Mouse (Mus musculus): ENCODE measurements at regions not wholly inside any gene's neighbourhood (a gene's known extent, or its start where the extent isn't known, plus 50 kb on each side); places are given as distances from the start of the nearest gene placed in this dataset.

DNA sequence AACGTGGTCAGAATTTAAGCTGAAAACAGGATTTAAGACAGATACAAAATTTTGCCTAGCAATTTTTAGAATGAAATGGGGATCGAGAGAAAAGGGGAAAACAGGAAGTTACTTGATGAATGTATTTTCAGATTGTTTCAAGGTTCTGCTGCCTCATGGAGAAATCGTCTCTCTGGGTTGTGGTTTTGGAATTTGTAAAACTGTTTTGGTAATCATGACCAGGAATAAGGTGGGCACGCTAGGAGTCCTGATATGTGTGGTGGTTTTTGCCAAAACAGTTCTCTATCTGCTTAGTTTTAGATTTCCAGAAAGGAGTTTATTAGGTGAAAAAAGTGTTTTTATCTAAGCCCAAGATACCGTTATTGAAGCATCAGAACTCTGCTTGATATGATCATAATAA lies 1716.9 kb upstream of the Gm7489 start:
- WGBS = 38% methylated on average over 5 of the region's 5 CpGs
- H3K27me3 ChIP-seq (ENCODE audit: control insufficient read depth, insufficient read depth, low read length) = no peaks in the 10 kb centered on the region
- H3K4me1 ChIP-seq (replicated peaks; ENCODE audit: control insufficient read depth, insufficient read depth, low read length) = no peaks in the 10 kb centered on the region
- no peak overlapping the region for H3K4me3 ChIP-seq (ENCODE audit: control insufficient read depth, insufficient read depth, low read length)
- no peak overlapping the region for H3K27ac ChIP-seq (ENCODE audit: control insufficient read depth, insufficient read depth, low read length)
- no peak for DNase-seq
- no peaks in the 10 kb centered on the region for H3K36me3 ChIP-seq (ENCODE audit: control insufficient read depth, insufficient read depth, low read length)
- TF ChIP-seq CTCF (IDR thresholded peaks at IDR 0.05; ENCODE audit: borderline replicate concordance, control insufficient read depth, extremely low read depth, insufficient read depth, low read length, poor library complexity) (no peak), POLR2A (IDR thresholded peaks at IDR 0.05; ENCODE audit: control insufficient read depth, extremely low read depth, insufficient read depth, low read length, poor library complexity) (no peak)

DNA sequence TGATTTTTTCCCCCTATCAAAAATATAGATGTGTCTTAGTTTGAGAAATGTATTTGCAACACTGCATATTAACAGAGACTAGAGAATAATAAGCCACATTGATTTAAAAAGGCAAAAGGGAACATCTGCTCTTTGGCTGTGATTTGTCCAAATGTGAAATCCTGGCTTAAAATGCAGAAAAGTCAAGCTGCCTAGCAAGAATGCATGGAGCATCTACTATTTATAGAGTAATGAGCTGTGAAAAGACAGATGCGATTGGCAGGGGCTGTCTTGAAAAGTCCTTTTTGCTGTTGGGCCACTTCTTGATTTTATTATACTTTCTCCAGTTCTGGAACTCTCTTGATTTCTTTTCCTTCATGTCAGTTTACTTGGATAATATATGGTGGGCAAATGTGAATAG lies 1707.8 kb upstream of the Gm7489 start:
- Histone ChIP-seq H3K4me1 (replicated peaks; ENCODE audit: control insufficient read depth, insufficient read depth, low read length) (no peaks in the 10 kb centered on the region), H3K4me3 (ENCODE audit: control insufficient read depth, insufficient read depth, low read length) (no peak overlapping the region), H3K27ac (ENCODE audit: control insufficient read depth, insufficient read depth, low read length) (no peak overlapping the region), H3K27me3 (ENCODE audit: control insufficient read depth, insufficient read depth, low read length) (no peaks in the 10 kb centered on the region), H3K36me3 (ENCODE audit: control insufficient read depth, insufficient read depth, low read length) (no peaks in the 10 kb centered on the region)
- DNase-seq = no peak
- TF ChIP-seq POLR2A (IDR thresholded peaks at IDR 0.05; ENCODE audit: control insufficient read depth, extremely low read depth, insufficient read depth, low read length, poor library complexity) (no peak), CTCF (IDR thresholded peaks at IDR 0.05; ENCODE audit: borderline replicate concordance, control insufficient read depth, extremely low read depth, insufficient read depth, low read length, poor library complexity) (no peak)
- 96% methylated on average over 1 of the region's 1 CpGs for WGBS

DNA sequence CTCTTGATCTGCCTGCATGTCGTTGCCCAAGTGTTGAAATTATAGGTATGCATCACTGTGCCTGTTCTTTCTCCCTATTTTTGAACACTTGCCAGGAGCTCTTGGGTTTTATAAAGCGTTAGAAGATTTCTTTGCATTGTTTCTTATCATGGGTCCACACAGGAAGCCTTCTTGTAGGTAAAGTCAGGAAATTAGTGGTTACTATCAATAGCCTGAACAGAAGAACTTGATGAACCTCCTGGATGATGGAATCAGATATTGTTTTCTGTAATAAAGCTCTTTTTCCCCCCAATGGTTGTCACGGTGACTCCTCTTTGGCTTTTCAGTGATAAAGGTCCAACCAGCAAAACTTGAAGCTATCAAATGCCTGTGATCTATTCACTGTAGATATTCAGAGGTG lies 1706.0 kb upstream of the Gm7489 start:
- no peak overlapping the region for H3K27ac ChIP-seq (ENCODE audit: control insufficient read depth, insufficient read depth, low read length)
- DNase-seq = no peak
- 56% methylated on average over 3 of the region's 3 CpGs for WGBS
- no peaks in the 10 kb centered on the region for H3K4me1 ChIP-seq (replicated peaks; ENCODE audit: control insufficient read depth, insufficient read depth, low read length)
- TF ChIP-seq POLR2A (IDR thresholded peaks at IDR 0.05; ENCODE audit: control insufficient read depth, extremely low read depth, insufficient read depth, low read length, poor library complexity) (no peak), CTCF (IDR thresholded peaks at IDR 0.05; ENCODE audit: borderline replicate concordance, control insufficient read depth, extremely low read depth, insufficient read depth, low read length, poor library complexity) (no peak)
- H3K27me3 ChIP-seq (ENCODE audit: control insufficient read depth, insufficient read depth, low read length) = no peaks in the 10 kb centered on the region
- H3K36me3 ChIP-seq (ENCODE audit: control insufficient read depth, insufficient read depth, low read length) = no peaks in the 10 kb centered on the region
- H3K4me3 ChIP-seq (ENCODE audit: control insufficient read depth, insufficient read depth, low read length) = no peak overlapping the region

DNA sequence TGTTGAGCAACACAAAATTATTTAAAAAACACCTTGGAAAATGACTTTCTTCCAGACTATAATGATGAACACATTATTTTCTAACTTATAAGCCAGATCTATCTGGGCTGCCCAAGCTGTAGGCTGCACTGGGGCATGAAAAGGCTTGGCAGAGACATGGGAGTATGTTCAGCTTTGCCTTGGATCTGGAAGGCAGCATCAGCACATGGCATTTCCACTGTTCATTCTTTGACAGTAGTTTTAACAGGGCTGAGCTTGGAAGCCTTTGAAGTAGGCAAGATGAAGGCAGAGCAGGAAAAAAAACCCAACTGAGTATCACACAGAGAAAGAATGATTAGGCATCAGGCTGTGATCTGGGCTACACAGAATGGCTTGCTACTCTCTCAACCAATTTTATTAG lies 1705.3 kb upstream of the Gm7489 start:
- DNase-seq = no peak
- Histone ChIP-seq H3K4me3 (ENCODE audit: control insufficient read depth, insufficient read depth, low read length) (no peak overlapping the region), H3K36me3 (ENCODE audit: control insufficient read depth, insufficient read depth, low read length) (no peaks in the 10 kb centered on the region), H3K4me1 (replicated peaks; ENCODE audit: control insufficient read depth, insufficient read depth, low read length) (no peaks in the 10 kb centered on the region), H3K27me3 (ENCODE audit: control insufficient read depth, insufficient read depth, low read length) (no peaks in the 10 kb centered on the region), H3K27ac (ENCODE audit: control insufficient read depth, insufficient read depth, low read length) (no peak overlapping the region)
- TF ChIP-seq POLR2A (IDR thresholded peaks at IDR 0.05; ENCODE audit: control insufficient read depth, extremely low read depth, insufficient read depth, low read length, poor library complexity) = no peak
- TF ChIP-seq CTCF (IDR thresholded peaks at IDR 0.05; ENCODE audit: borderline replicate concordance, control insufficient read depth, extremely low read depth, insufficient read depth, low read length, poor library complexity) = no peak

DNA sequence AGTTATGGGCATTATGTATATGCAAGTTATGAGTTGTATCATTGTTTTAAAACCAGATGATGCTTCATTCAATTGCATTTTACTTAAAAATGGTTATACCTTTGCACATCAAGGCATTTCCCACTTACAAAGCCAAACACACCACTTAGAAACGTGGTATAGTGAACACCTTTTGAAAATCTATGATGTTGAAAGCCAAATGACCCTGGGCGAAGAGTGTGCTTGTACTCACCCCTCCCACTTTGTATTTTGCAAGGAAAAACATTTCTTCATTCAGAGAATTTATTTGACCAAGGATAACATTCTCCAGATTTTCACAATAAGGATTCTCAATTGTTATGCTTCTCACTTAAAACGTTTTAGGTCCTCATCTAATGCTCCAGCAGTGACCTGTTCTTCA lies 1693.5 kb upstream of the Gm7489 start:
- H3K36me3 ChIP-seq (ENCODE audit: control insufficient read depth, insufficient read depth, low read length) = no peaks in the 10 kb centered on the region
- WGBS = 76% methylated on average over 3 of the region's 3 CpGs

DNA sequence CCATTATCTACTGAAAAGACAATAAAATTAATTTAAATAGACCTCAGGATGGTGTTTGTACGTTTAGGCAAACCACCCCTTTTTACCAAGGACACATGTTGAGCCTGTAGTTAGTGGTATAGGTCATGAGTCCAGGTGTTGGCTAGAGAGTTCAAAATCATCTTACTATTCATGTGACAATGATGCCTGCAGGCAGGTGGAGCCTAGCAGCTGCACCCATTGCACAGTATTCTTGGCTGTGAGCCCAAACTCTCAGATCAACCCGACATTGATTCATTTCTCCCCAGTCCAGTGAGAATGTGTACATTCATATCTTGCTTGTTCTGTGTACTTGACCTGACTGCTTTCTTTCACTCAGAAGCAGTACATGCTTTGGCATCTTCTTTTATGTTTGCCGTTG lies 1677.4 kb upstream of the Gm7489 start:
- no peaks in the 10 kb centered on the region for H3K4me1 ChIP-seq (replicated peaks; ENCODE audit: control insufficient read depth, insufficient read depth, low read length)
- WGBS = 82% methylated on average over 3 of the region's 3 CpGs
- TF ChIP-seq CTCF (IDR thresholded peaks at IDR 0.05; ENCODE audit: borderline replicate concordance, control insufficient read depth, extremely low read depth, insufficient read depth, low read length, poor library complexity) = no peak
- no peak for TF ChIP-seq POLR2A (IDR thresholded peaks at IDR 0.05; ENCODE audit: control insufficient read depth, extremely low read depth, insufficient read depth, low read length, poor library complexity)
- no peak for DNase-seq
- H3K27ac ChIP-seq (ENCODE audit: control insufficient read depth, insufficient read depth, low read length) = no peak overlapping the region
- no peak overlapping the region for H3K4me3 ChIP-seq (ENCODE audit: control insufficient read depth, insufficient read depth, low read length)
- H3K27me3 ChIP-seq (ENCODE audit: control insufficient read depth, insufficient read depth, low read length) = no peaks in the 10 kb centered on the region
- no peaks in the 10 kb centered on the region for H3K36me3 ChIP-seq (ENCODE audit: control insufficient read depth, insufficient read depth, low read length)

More for the DNA sequence above, 1693.5 kb upstream of the Gm7489 start:
- DNase-seq = no peak
- TF ChIP-seq POLR2A (IDR thresholded peaks at IDR 0.05; ENCODE audit: control insufficient read depth, extremely low read depth, insufficient read depth, low read length, poor library complexity) = no peak
- TF ChIP-seq CTCF (IDR thresholded peaks at IDR 0.05; ENCODE audit: borderline replicate concordance, control insufficient read depth, extremely low read depth, insufficient read depth, low read length, poor library complexity) = no peak
- Histone ChIP-seq H3K27me3 (ENCODE audit: control insufficient read depth, insufficient read depth, low read length) (no peaks in the 10 kb centered on the region), H3K4me1 (replicated peaks; ENCODE audit: control insufficient read depth, insufficient read depth, low read length) (no peaks in the 10 kb centered on the region), H3K27ac (ENCODE audit: control insufficient read depth, insufficient read depth, low read length) (no peak overlapping the region), H3K4me3 (ENCODE audit: control insufficient read depth, insufficient read depth, low read length) (no peak overlapping the region)

DNA sequence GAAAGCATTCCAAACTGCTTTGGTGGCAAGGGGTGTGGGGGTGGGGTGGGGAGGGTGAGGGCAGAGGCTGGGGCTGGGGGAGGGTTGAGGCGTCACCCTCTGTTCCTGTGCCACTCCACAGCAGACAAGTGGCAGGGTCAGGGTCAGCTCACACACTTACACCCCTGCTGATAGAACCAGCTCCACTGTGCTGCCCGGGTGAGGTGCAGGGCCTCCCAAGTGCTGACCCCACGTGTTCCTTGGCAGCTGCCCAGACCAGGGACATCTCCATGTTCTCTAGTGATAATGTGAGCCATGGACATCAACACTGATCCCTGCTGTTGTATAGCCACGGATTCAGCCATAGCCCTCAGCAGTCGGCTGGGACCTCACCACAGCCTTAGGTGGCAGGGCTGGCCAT lies 1652.3 kb upstream of the Gm7489 start:
- no peak overlapping the region for H3K27ac ChIP-seq (ENCODE audit: control insufficient read depth, insufficient read depth, low read length)
- DNase-seq = no peak
- no peaks in the 10 kb centered on the region for H3K4me1 ChIP-seq (replicated peaks; ENCODE audit: control insufficient read depth, insufficient read depth, low read length)
- no peak overlapping the region for H3K4me3 ChIP-seq (ENCODE audit: control insufficient read depth, insufficient read depth, low read length)
- no peaks in the 10 kb centered on the region for H3K36me3 ChIP-seq (ENCODE audit: control insufficient read depth, insufficient read depth, low read length)
- WGBS = 96% methylated on average over 5 of the region's 5 CpGs
- TF ChIP-seq CTCF (IDR thresholded peaks at IDR 0.05; ENCODE audit: borderline replicate concordance, control insufficient read depth, extremely low read depth, insufficient read depth, low read length, poor library complexity) = no peak
- no peaks in the 10 kb centered on the region for H3K27me3 ChIP-seq (ENCODE audit: control insufficient read depth, insufficient read depth, low read length)

All from thymus, adult 2 months (tissue).